Mouse (Mus musculus) CD4-positive, CD25-positive, alpha-beta regulatory T cell, adult 2 months (primary cell): ENCODE measurements around the gene Atf5.

Source experiments
- DNase-seq: peaks from one replicate; pipeline ENCODE4 v3.0.0-alpha.2; 2012; ENCODE audit warnings: low read depth, low spot score

Gene Atf5

DNA sequence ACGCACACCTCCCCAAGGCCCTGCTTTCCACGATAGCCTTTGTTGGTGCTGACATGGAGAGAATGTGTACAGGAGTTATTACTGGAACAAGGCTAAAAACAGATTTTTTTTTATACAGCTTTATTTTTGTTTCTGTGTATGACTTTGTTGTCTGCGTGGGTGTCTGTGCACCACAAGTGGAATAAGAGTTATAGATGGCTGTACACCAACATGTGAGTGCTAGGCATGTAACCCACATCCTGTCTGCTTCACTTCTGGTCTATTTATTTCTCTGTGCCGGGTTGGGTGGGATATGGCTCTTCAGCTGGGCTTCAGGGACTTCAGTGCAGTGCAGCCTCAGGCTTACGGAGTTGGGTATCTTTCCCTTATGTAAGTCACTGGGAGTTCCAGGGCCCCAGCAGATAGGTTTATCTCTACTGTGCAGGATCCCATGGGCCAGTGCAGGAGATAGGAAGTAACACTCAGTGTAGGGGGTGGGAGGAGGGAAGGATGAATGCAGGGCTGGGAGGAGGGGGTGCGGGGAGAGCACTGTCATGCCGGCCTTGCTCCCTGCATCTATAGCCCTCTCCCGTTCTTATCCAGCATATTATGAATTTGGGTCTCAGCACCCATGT is 43.8 kb downstream of the Atf5 start:
- DNase-seq = peak; percentile 64

DNA sequence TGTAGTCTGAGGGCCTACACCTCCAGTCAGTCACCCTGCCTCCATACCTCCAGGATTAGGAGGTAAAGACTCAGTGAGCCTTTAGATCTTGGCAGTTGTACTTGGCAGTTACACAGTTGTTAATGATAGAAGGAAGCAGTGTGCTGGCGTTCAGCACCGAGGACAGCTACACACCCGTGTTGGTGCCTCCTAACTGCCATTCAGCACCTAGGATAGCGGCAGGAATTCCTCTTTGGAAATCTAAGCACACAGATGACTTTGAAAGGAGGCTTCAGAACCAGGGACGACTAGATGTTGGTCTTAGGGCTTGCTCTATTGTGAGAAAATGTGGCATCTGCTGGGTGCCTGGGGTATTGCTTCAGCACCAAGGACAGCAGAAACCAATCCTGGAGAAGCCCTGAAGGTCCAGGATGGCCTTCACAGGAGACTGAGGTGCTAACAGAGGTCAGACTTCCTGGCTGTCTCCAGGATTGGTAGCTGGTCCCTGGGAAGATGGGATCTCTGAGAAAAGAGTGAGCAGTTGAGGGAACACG is 46.3 kb downstream of the Atf5 start:
- peak; percentile 54 for DNase-seq

DNA sequence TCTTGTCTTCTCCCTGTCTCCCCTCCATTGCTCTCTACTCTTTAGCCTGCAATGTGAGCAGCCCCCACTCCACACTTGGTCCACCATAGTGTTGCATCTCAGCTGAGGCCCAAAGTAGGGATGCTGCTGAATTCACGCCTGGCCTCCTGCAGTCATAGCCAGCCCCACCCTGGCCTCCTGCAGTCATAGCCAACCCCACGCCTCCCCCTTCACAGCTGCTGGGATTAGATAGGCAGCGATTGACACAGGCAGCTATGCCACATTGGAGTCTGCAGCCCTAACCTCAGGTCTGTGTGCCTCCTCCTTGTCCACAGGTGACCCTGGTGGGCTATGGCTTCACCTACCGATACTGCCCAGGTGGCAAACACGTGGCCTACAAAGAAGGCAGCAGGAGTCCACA is 48.3 kb downstream of the Atf5 start:
- DNase-seq = no peak
